ENCODE assay signal across 14 mouse cellular contexts in genomic region chr17:62286086-62287080, GRCm38 (mm10).
DNase-seq lines count a peak whose midpoint lies in the region; ATAC-seq and TF ChIP-seq lines count a peak whose summit lies in the region.
"Had no signal": no experiment of that assay in that cellular context is flagged by ENCODE, and none has a peak within 500 bp of the region (broad histone marks: within the 10 kb centered on the region; RNA-seq: fewer than 3 reads in every experiment).

No protein-coding gene starts in this region.

- TF ChIP-seq EP300 in stomach, postnatal 0 days (optimal IDR thresholded peaks at IDR 0.05): no peak

- no peaks in the 10 kb centered on the region for H3K36me3 ChIP-seq in heart, embryonic 16.5 days (ENCODE audit: control insufficient read depth, insufficient read depth)
- no peaks in the 10 kb centered on the region for H3K36me3 ChIP-seq in stomach, postnatal 0 days (ENCODE audit: control insufficient read depth, insufficient read depth, low read length)
- H3K36me3 ChIP-seq: midbrain, embryonic 13.5 days had no signal

- peaks cover 3% of the 10 kb centered on the region; the same call in 1 of the 2 replicates for H3K4me1 ChIP-seq in heart, embryonic 16.5 days (ENCODE audit: control insufficient read depth, insufficient read depth, low read length)
- H3K4me1 ChIP-seq in stomach, postnatal 0 days (replicated peaks; ENCODE audit: control insufficient read depth, insufficient read depth): no peaks in the 10 kb centered on the region
- H3K4me1 ChIP-seq: midbrain, embryonic 13.5 days had no signal

- no peak for DNase-seq in heart, postnatal 14 days
- DNase-seq in 3134 (ENCODE audit: extremely low read depth, insufficient read length, low spot score): peak; percentile 18
- peak; percentile 51 for DNase-seq in adipocyte (ENCODE audit: low spot score)
- DNase-seq in cerebellum, adult 9-11 months: peak; percentile 78
- DNase-seq in gastrocnemius, postnatal 10 days: no peak
- DNase-seq in stomach, postnatal 0 days (ENCODE audit: low spot score): no peak
- DNase-seq: adrenal gland, postnatal 14 days; heart, adult 2 months; lung, postnatal 4 days; thymus, postnatal 4 days had no signal

- 49% methylated on average over 12 of the region's 12 CpGs for WGBS in heart, embryonic 16.5 days
- WGBS in stomach, postnatal 0 days: 64% methylated on average over 12 of the region's 12 CpGs

- intact Hi-C loops in heart, postnatal 14 days (cut with DNase I): no loop called here

- H3K4me2 ChIP-seq in heart, embryonic 16.5 days (ENCODE audit: low read depth, low read length): peak overlapping the region; percentile 40
- H3K4me2 ChIP-seq in stomach, postnatal 0 days (replicated peaks; ENCODE audit: low read depth): no peak overlapping the region
- H3K4me2 ChIP-seq: midbrain, embryonic 13.5 days had no signal

- no peak overlapping the region for H3K27ac ChIP-seq in heart, embryonic 16.5 days (ENCODE audit: low read length)
- no peak overlapping the region for H3K27ac ChIP-seq in stomach, postnatal 0 days (replicated peaks)
- H3K27ac ChIP-seq: heart, adult 2 months; layer of hippocampus, adult 2 months; midbrain, embryonic 13.5 days had no signal

- H3K9ac ChIP-seq in heart, embryonic 16.5 days (ENCODE audit: low read length): no peak overlapping the region
- no peak overlapping the region for H3K9ac ChIP-seq in stomach, postnatal 0 days (ENCODE audit: low read length)
- H3K9ac ChIP-seq: midbrain, embryonic 13.5 days had no signal

- H3K9me3 ChIP-seq in heart, embryonic 16.5 days (replicated peaks; ENCODE audit: control insufficient read depth, low read length): no peaks in the 10 kb centered on the region
- H3K9me3 ChIP-seq in stomach, postnatal 0 days (ENCODE audit: control insufficient read depth, low read length): no peaks in the 10 kb centered on the region
- H3K9me3 ChIP-seq: midbrain, embryonic 13.5 days had no signal

- H3K27me3 ChIP-seq in heart, embryonic 16.5 days (ENCODE audit: control insufficient read depth, insufficient read depth, low read length): no peaks in the 10 kb centered on the region
- H3K27me3 ChIP-seq in stomach, postnatal 0 days (ENCODE audit: control insufficient read depth, insufficient read depth, low read length): no peaks in the 10 kb centered on the region
- H3K27me3 ChIP-seq: midbrain, embryonic 13.5 days had no signal

- no peak for ATAC-seq in heart, embryonic 16.5 days (replicated peaks; ENCODE audit: extremely low read depth, insufficient read depth, low FRiP score)
- ATAC-seq in stomach, postnatal 0 days (ENCODE audit: low FRiP score, low TSS enrichment): no peak
- ATAC-seq: forebrain, embryonic 16.5 days; midbrain, embryonic 13.5 days had no signal

- TF ChIP-seq CTCF in stomach, postnatal 0 days (IDR thresholded peaks at IDR 0.05; ENCODE audit: low read depth): no peak

- H3K4me3 ChIP-seq in heart, embryonic 16.5 days (ENCODE audit: low read length): no peak overlapping the region
- no peak overlapping the region for H3K4me3 ChIP-seq in stomach, postnatal 0 days (ENCODE audit: low read depth, low read length)
- H3K4me3 ChIP-seq: heart, adult 2 months; layer of hippocampus, adult 2 months; midbrain, embryonic 13.5 days had no signal

Comparison
In these comparisons a context has a peak if more than half of its experiments do, and no peak if none do; other contexts are left out.
1. DNase-seq: peak in 3134 (single experiment), adipocyte (single experiment) and cerebellum, adult 9-11 months (single experiment); none in heart, postnatal 14 days (0 of 2), gastrocnemius, postnatal 10 days (single experiment) and stomach, postnatal 0 days (single experiment).